Mouse (Mus musculus) liver, adult 2 months (tissue): ENCODE data around the gene St14.

ENCODE experiments used
- CTCF ChIP-seq: fragments of 200-500 bp; IDR thresholded peaks from 2 replicates; pipeline ENCODE4 v1.5.1; 2011; ENCODE audit warnings: low read depth, low read length, control low read depth
- POLR2A ChIP-seq: fragments of 200-500 bp; IDR thresholded peaks from 2 replicates; pipeline ENCODE4 v1.6.1; 2011; ENCODE audit warnings: low read length, control low read depth; ENCODE audit not compliant: insufficient read depth; ENCODE audit errors: extremely low read depth

- TF ChIP-seq CTCF = no peak
- no peak for TF ChIP-seq POLR2A
Observed at GRCm38 (mm10) chr9:31177692-31178091, 46.0 kb upstream of the St14 start.
